Mouse (Mus musculus): ENCODE data around the gene Fam205a4.
"Not testable (repeated sequence)": the region's sequence is repeated elsewhere in the genome, so short reads cannot be mapped to it uniquely, and the experiment has no call there.

Gene Fam205a4

GRCm38 (mm10) chr4:41965758-41966157 is at the start of gene Fam205a4:
Gene Fam205a4, plus strand, starts transcription at chr4:41966058.
- DNase-seq: not testable (repeated sequence)

GRCm38 (mm10) chr4:41941272-41941671 is 24.6 kb upstream of the Fam205a4 start, which contains the start of gene Gm20878:
Gene Gm20878, plus strand, starts transcription at chr4:41941572.
- DNase-seq: not testable (repeated sequence)

All from cerebellum, adult 9-11 months (tissue).